Mouse (Mus musculus): ENCODE measurements at regions not wholly inside any gene's neighbourhood (a gene's known extent, or its start where the extent isn't known, plus 50 kb on each side); places are given as distances from the start of the nearest gene placed in this dataset.
"Not testable (repeated sequence)": the region's sequence is repeated elsewhere in the genome, so short reads cannot be mapped to it uniquely, and the experiment has no call there.

DNA sequence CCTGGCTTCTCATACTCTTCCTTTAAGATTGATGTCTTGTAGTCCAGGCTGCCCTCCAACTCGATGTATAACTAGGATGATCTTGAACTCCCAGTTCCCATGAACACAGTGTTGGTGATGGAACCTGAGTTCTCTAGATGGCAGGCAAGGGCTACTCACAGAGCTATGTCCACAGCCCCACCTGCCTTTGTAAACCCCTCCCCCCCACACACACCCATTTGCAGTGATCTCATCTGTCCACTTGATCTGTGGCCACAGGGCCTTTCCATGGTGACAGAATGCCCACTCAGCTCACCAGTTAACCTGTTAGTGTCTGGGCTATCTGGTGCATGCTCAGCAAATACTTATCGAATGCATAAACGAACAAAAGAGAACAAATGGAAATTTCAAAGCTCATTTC lies 176.4 kb downstream of the Nucb2 start:
- no peak for ATAC-seq (ENCODE audit: low TSS enrichment)

DNA sequence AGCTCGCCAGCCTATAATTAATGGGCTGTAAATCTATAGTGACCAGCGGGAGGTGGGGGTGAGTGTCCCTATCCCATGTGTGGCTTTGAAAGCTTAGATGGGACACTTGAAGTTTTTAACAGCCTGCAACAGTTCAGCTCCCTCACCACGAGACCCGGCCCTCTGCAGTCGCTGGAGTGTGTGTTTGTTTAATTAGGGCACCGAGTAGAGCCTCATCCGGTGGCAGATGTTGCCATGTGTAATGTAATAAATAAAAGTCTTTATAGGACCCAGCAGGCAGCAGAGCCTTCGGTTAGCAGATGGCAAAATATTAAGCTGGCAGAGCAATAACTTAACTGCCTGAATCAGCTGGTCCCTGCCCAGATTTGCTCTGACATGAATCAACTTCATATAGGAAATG lies 177.1 kb downstream of the Nucb2 start:
- no peak for ATAC-seq (ENCODE audit: low TSS enrichment)

DNA sequence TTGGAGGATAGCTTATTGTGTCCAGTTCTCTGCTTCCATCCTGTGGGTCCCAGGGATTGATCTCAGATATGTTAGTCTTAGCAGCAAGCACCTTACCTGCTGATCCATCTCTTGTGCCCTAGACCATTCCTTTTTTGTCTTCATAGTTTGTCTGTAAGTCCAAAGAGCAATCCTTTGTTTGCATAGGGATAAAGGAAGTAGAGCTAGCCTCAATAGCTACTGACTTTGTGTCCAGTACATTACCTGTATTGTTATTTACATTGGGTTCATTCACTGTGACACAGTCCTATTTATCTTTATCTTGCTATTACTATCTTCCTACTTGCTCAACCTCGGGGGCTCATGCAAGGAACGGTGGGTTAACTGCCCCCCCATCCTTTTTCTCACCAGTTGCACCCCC lies 196.2 kb downstream of the Nucb2 start:
- no peak for ATAC-seq (ENCODE audit: low TSS enrichment)

- ATAC-seq (ENCODE audit: low TSS enrichment): peak; percentile 72
Measured at GRCm38 (mm10) chr7:116701466-116702342, 197.5 kb downstream of the Nucb2 start.

GRCm38 (mm10) chr7:116702596-116702995 lies 198.4 kb downstream of the Nucb2 start:
- ATAC-seq (ENCODE audit: low TSS enrichment): no peak

DNA sequence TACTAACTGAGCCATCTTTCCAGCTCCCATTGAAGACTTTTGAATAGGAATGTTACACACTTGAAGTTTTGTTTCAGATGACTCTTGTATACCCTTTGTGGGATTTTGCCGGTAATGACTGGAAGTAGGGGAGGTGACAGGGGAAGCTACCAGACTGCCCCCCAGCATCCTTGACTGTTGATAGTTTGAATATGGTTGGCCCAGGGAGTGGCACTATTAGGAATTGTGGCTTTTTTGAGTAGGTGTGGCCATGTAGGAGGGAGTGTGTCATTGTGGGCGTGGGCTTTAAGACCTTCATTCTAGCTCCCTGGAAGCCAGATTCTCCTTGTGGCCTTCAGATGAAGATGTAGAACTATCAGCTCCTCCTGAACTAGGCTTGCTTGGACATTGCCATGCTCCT lies 207.4 kb downstream of the Nucb2 start:
- no peak for ATAC-seq (ENCODE audit: low TSS enrichment)

GRCm38 (mm10) chr7:116713200-116713599 lies 209.0 kb downstream of the Nucb2 start:
- ATAC-seq (ENCODE audit: low TSS enrichment): no peak

GRCm38 (mm10) chr7:116715234-116716046 lies 211.3 kb downstream of the Nucb2 start:
- no peak for ATAC-seq (ENCODE audit: low TSS enrichment)

DNA sequence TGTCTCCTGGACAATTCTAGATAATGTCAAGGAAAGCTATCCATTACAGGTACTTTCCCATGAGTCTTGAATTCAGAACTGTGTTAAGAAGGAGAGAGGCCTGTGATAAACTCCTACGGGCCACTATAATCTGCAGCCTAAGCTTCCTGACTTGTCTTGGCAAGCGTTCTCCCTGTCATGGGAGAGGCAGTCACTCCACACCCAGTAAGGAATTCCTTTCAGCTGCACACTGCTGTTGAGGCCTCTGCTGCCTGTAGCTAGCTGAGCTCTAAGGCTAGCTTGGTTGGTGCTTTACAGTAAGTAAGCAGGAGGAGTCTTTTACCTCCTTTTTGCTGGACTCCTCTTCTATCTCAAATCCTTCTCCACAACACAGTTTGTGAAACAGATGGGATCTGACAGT lies 224.2 kb downstream of the Nucb2 start:
- ATAC-seq (ENCODE audit: low TSS enrichment): no peak

DNA sequence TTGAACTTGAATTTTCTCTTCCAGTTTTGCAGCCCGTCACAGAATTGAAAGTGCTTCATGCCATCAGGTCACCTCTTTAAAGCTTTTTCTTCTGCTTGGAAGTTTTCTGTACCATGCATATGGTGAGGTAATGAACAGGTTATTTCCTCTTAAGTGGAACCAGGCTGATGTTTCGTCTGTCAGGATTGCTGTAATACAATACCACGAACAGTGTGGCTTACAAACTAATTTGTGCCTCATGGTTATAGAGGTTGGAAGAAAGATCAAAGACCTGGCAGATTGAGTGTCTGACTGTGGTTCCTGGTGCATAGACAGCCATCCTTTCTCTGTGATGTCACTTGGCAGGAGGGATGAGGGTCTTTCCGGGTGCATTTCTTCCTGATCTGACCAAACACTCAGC lies 225.6 kb downstream of the Nucb2 start:
- no peak for ATAC-seq (ENCODE audit: low TSS enrichment)

DNA sequence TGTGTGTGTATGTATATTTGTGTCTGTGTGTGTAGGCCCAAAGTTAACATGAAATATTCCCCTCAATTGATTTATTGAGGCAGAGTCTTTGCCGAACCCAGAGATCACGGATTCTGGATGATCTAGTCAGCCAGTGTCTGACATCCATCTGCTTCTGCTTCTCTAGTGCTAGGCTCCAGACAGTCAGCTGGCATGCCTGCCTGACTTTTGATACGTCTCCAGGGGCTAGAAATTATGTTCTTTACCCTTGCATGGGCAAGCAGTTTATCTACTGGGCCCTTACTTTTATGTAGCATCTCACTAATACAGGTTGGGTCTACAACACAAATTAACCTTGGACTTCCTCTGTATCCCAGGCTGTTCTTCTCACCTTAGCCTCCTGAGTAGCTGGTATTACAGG lies 231.5 kb downstream of the Nucb2 start:
- no peak for ATAC-seq (ENCODE audit: low TSS enrichment)

- no peak for ATAC-seq (ENCODE audit: low TSS enrichment)
Measured at GRCm38 (mm10) chr7:116736333-116736732, 232.2 kb downstream of the Nucb2 start.

- no peak for ATAC-seq (ENCODE audit: low TSS enrichment)
Measured at GRCm38 (mm10) chr7:116738009-116738408, 233.8 kb downstream of the Nucb2 start.

DNA sequence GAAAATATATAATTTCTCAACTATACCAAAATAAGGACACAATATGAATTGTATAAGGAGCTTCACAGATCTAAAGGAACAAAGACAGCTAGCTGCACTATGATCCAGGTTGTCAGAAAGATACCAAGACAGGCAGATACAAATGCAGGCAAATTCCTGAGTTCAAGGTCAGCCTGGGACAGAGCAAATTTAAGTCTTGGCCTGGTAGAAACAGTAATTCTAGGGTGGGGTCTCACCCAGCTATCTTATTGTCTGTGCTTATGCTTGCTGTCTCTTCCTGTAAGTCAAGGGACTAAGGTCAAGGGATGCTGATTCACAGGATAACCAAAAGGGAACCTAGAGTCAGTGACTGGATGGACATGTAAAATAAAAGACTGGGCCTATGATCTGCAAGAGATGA lies 250.4 kb downstream of the Nucb2 start:
- no peak for ATAC-seq (ENCODE audit: low TSS enrichment)

- not testable (repeated sequence) for ATAC-seq (ENCODE audit: low TSS enrichment)
Measured at GRCm38 (mm10) chr7:116792181-116792580, 288.0 kb downstream of the Nucb2 start.

DNA sequence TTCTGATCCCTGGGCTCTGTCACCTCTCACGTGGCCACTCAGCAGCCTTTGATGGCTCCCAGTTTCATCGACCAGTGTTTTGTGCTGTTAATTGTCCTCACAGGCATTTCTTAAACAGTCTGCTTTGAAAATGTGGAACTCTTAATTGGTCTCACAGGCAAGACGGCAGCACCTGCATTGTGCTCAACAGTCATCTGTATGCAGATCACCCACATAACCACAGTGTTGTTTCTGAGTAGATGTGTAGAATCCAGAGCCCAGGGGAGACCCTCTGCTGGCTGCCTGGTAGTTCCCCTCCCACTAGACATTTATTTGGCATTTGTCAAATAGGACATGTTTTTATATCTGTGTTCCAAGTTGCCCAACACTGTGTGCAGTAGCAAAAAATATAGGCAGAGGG lies 304.3 kb downstream of the Nucb2 start:
- ATAC-seq (ENCODE audit: low TSS enrichment): no peak

- ATAC-seq (ENCODE audit: low TSS enrichment): peak; percentile 78
Measured at GRCm38 (mm10) chr7:116816494-116816893, 312.3 kb downstream of the Nucb2 start.

- ATAC-seq (ENCODE audit: low TSS enrichment): no peak
Measured at GRCm38 (mm10) chr7:116817991-116818390, 313.8 kb downstream of the Nucb2 start.

- ATAC-seq (ENCODE audit: low TSS enrichment): no peak
Measured at GRCm38 (mm10) chr7:116820613-116821012, 316.4 kb downstream of the Nucb2 start.

DNA sequence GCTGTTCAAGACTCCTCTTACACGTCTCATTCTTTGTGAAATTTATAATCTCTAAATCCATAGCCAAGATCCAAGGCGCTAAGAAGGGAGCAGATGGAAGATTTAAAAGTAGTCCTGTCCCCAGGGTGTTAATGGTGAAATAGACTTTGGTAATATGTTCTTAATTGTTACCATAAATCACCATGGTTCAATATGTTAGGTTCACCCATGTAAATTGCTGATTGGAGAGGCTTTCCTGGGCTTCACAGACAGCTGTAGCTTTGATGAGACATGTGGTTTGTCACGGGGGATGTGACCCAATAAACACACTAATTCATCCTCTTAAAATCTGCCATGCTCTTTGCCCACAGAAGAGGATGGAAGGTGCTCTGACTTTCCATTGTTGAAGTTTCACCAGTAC lies 338.7 kb downstream of the Nucb2 start:
- ATAC-seq (ENCODE audit: low TSS enrichment): no peak

DNA sequence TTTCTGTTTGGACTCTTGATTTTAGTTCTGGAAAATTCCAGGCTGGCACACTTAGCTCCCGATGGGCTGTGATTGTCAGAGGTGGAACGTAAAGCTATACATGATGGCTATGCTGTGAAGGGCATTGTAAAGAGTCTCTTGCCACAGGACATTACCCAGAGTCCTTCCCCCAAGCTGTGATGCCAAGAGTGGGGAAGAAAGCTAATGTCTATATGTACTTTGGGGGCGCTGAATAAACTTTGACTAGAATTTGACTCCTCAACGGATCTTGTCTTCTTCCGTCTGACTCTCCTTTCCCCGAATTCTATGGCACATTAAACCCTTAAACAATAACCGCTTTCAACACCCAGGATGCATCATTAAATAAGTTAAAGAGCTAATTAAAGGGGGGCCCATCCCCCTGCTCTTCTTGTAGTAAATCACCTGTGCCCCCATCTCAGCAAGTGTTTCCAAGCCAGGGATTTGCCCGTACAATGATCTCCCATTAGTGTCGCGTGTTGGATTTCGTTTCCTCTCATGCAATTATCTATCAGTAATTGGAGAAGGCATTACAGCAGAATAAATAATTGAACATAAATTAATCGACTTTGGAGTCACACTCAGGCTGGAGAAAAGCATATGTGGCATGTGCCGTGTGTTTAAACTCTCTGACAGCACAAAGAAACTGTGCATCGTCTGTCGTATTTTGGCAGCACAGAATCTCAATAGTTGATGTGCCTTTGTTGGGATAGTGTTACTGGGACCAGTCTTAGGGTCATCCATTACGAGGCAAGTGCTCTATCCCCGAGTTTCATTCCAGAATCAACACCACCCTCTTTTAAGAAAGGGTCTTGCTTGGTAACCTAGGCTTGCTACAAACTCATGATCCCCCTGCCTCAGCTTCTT lies 343.9 kb downstream of the Nucb2 start:
- ATAC-seq (ENCODE audit: low TSS enrichment): no peak

- peak; percentile 53; the same call in 1 of the 2 replicates for ATAC-seq (ENCODE audit: low TSS enrichment)
Measured at GRCm38 (mm10) chr7:116853351-116853750, 349.2 kb downstream of the Nucb2 start.
